Mouse (Mus musculus): Measurements from ENCODE around the gene Dusp11.
"Not testable (repeated sequence)": the region's sequence is repeated elsewhere in the genome, so short reads cannot be mapped to it uniquely, and the experiment has no call there.

Dusp11 gene

DNA sequence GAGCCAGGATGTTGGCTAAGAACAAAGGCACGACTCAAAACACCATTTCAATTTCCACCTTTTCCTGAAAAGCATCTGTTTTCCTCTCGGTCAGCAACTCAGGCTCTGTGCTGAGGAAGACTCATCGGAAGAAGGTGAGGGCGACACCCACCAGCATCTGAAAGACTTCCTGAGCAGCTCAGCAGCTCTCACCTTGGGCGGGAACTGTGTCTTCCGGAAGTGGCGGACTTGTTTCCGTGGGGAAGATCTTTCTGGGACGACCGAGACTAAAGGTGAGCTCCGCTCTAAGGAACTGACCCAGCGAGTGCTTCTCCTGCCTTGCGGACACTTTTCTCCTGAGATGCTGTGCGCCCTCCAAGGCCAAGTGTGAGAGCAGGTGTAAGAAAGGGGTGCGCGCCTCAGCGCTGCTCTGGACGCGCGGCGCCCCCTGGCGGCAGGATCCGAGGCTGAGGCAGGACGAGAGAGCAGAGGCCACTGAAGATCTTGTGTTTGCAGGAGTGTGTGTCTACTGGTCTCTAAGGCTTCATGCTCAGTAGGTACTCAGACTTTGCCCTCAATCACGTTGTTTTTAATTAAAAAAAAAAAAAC is 66.3 kb downstream of the Dusp11 start:
- not testable (repeated sequence) for DNase-seq (ENCODE audit: low spot score in 2 of 2)

Data from spleen, postnatal 14 days (tissue).